Mouse (Mus musculus) midbrain, embryonic 14.5 days (tissue): ENCODE results near the gene Ak1. TPM values are rescaled to one million over a fixed set of nuclear protein-coding genes. Genes with fewer than 3 reads are reported as not detected.
A peak's percentile ranks its signal among the peaks of the same experiment; 100 is the strongest.

Experiments used
- ATAC-seq: fragments of 200-750 bp; cut with Nextera tagmentation; 2 replicates; pipeline ENCODE4 v1.8.0; 2017; ENCODE audit warnings: moderate number of reproducible peaks, moderate library complexity; ENCODE audit not compliant: low FRiP score, low TSS enrichment
- DNase-seq: peaks from one replicate; pipeline ENCODE4 v3.0.0-alpha.2; 2015
- H3K27ac ChIP-seq: fragments of 300-500 bp; sonication (generic); replicated peaks from 2 replicates; pipeline ENCODE4 v1.5.1; 2014; ENCODE audit warnings: mild to moderate bottlenecking, low read depth, low read length, moderate library complexity
- H3K27me3 ChIP-seq: fragments of 300-500 bp; sonication (generic); 2 replicates; pipeline ENCODE4 v1.6.1; 2014; ENCODE audit warnings: low read length, control low read depth, mixed read lengths; ENCODE audit not compliant: control insufficient read depth, insufficient read depth
- H3K36me3 ChIP-seq: fragments of 300-500 bp; sonication (generic); 2 replicates; pipeline ENCODE4 v1.6.1; 2014; ENCODE audit warnings: low read length, control low read depth; ENCODE audit not compliant: control insufficient read depth, insufficient read depth
- H3K4me1 ChIP-seq: fragments of 300-500 bp; sonication (generic); 2 replicates; pipeline ENCODE4 v1.6.1; 2014; ENCODE audit warnings: mild to moderate bottlenecking, antibody characterized with exemption, low read length, control low read depth; ENCODE audit not compliant: control insufficient read depth, insufficient read depth
- H3K4me2 ChIP-seq: fragments of 300-500 bp; sonication (generic); 2 replicates; pipeline ENCODE4 v1.6.1; 2014; ENCODE audit warnings: mild to moderate bottlenecking, low read length, moderate library complexity
- H3K4me3 ChIP-seq: fragments of 300-500 bp; sonication (generic); replicated peaks from 2 replicates; pipeline ENCODE4 v1.5.1; 2014; ENCODE audit warnings: low read depth, low read length
- H3K9ac ChIP-seq: fragments of 300-500 bp; sonication (generic); replicated peaks from 2 replicates; pipeline ENCODE4 v1.6.1; 2014; ENCODE audit warnings: mild to moderate bottlenecking, low read length, moderate library complexity
- H3K9me3 ChIP-seq: fragments of 300-500 bp; sonication (generic); 2 replicates; pipeline ENCODE4 v1.6.1; 2016; ENCODE audit warnings: low read length, control low read depth, mixed read lengths; ENCODE audit not compliant: control insufficient read depth
- WGBS: fragments of 180-500 bp; shearing (Covaris S2); extraction: QIAGEN DNeasy Blood & Tissue Kit; methylation state at CpG from one replicate; pipeline ENCODE4 v1.1.7; 2014; 5-methylcytosine and 5-hydroxymethylcytosine counted together
- polyA plus RNA-seq: library from polyadenylated mRNA; unstranded; fragments of >200 nt; fragmentation: Nextera tagmentation; extraction: Ambion mirVana; gene quantifications from 2 replicates; pipeline ENCODE4 v1.2.1, GENCODE M21; 2014

The Ak1 gene
- polyA plus RNA-seq = 69.2 and 76.2 TPM in 2 replicates

DNA sequence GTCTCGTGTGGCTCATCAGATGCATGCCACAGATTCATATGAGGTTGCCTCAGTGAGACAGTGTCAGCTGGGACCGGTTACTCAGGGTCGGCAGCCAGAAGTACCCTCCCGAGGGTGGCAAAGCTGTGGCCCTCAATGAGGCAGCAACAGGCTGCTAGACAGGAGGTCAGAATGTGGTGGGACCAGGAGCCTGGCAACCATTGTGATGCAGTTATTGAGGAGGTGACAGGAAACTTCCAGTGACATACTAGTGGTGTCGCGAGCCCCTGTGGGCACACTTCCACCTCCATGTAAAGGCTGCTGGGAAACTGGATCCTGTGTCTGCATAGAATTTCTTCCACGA lies at the start of gene Ak1:
Ak1 (plus strand) TSS at position 242 of the 343 bp plus-strand sequence.
- WGBS = 47% methylated on average over 7 of the region's 7 CpGs
- Histone ChIP-seq H3K4me1 (peaks cover 27% of the 10 kb centered on the region), H3K9ac (no peak within 1 kb of the TSS; the same call in 1 of the 2 replicates), H3K4me2 (no peak within 1 kb of the TSS), H3K27me3 (no peaks in the 10 kb centered on the region), H3K4me3 (no peak within 1 kb of the TSS), H3K9me3 (no peaks in the 10 kb centered on the region), H3K27ac (peak within 1 kb of the TSS; percentile 63), H3K36me3 (no peaks in the 10 kb centered on the region)
- ATAC-seq = no peak
- no peak for DNase-seq

DNA sequence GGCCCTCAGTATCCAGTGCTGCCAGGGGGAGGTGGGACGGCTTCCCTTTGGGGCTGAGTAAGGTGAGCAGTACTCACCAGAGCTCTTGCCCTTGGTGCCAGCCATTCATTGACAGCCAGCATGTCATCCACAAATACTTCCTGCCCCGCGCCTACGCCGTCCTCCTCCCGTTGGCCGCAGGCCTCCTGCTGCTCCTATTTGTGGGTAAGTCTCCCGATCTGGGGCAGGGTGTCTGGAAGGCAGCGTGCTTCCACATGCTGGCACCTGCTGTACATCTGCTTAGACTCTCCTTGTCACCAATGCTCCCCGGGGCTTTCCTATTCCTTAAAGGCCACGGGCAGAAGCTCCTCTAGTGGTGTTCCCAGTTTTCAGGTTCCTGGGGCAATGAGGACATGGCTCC lies 49.4 kb upstream of the Ak1 start:
- Histone ChIP-seq H3K27me3 (peaks cover 3% of the 10 kb centered on the region; the same call in 1 of the 2 replicates), H3K4me1 (peaks cover 12% of the 10 kb centered on the region), H3K36me3 (peaks cover 30% of the 10 kb centered on the region), H3K4me3 (no peak overlapping the region), H3K4me2 (peak overlapping the region; percentile 92; the same call in 1 of the 2 replicates), H3K27ac (no peak overlapping the region), H3K9me3 (no peaks in the 10 kb centered on the region), H3K9ac (no peak overlapping the region)
- WGBS = 94% methylated on average over 11 of the region's 11 CpGs
- no peak for ATAC-seq
- DNase-seq = no peak

DNA sequence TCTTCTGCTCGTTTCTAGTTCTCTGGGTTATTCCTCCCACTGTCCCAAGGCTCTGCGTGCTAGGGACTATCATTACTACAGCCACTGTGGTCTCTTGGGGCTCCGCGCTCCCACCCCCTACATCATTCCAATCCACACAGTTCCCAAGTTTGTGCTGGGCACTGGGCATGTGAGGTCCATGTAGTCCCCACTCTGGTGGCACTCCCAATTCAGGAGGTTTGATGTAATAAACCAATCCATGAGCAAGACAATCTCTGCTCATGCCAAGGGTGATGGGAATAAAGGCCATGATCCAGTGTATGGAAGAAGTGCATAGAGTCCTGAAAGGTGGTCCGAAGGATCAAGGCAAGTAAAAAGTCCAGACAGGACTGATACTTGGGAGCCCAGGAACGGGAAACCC lies 47.1 kb upstream of the Ak1 start, which contains the start of gene Pip5kl1:
Pip5kl1 (plus strand) TSS at position 301 of the 400 bp plus-strand sequence.
- H3K4me2 ChIP-seq = peak within 1 kb of the TSS; percentile 96
- H3K27ac ChIP-seq = no peak within 1 kb of the TSS
- H3K4me1 ChIP-seq = peaks cover 12% of the 10 kb centered on the region
- peaks cover 15% of the 10 kb centered on the region; the same call in 1 of the 2 replicates for H3K36me3 ChIP-seq
- peak within 1 kb of the TSS; percentile 48 for H3K9ac ChIP-seq
- H3K27me3 ChIP-seq = peaks cover 14% of the 10 kb centered on the region; the same call in 1 of the 2 replicates
- ATAC-seq (no peak), DNase-seq (no peak)
- WGBS = 82% methylated on average over 6 of the region's 6 CpGs
- H3K9me3 ChIP-seq = no peaks in the 10 kb centered on the region
- H3K4me3 ChIP-seq = peak within 1 kb of the TSS; percentile 45

DNA sequence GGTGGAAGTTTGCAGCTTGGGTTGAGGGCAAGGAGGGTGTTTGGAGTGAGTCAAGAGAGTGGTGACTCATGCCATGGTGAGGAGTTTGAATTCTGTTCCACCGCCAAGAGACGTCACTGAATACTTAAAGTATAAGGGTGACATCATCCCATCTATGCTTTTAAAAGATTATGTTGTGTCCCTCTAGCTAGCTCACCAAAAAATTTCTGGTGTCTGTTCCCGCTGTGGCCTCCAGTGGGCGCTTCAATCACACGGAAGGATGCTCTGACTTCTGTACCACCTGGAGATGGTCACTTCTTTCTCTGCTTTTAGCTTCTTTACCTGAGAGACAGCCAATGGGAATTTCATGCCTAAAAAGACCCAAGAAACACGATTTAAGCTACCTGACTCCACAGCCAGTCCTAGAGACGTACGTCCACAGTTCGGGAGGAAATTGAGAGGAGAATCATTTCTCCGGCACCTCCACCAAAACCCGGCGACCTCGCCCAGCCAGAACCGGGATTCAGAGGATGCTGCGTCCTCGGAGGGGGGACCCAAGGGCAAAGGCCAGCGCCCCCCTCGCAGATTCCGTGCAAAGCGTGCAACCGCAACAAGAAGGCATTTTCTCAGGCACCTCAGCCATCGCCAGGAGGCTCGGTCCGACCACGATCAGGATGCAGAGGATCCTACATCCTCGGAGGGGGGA lies 46.5 kb upstream of the Ak1 start:
- H3K9me3 ChIP-seq = no peaks in the 10 kb centered on the region
- peaks cover 15% of the 10 kb centered on the region; the same call in 1 of the 2 replicates for H3K36me3 ChIP-seq
- ATAC-seq = peak; percentile 1; the same call in 1 of the 2 replicates
- H3K27me3 ChIP-seq = peaks cover 14% of the 10 kb centered on the region; the same call in 1 of the 2 replicates
- peak overlapping the region; percentile 45 for H3K4me3 ChIP-seq
- no peak overlapping the region for H3K27ac ChIP-seq
- H3K4me1 ChIP-seq = peaks cover 12% of the 10 kb centered on the region
- H3K9ac ChIP-seq = peak overlapping the region; percentile 48
- H3K4me2 ChIP-seq = peak overlapping the region; percentile 96
- 2% methylated on average over 26 of the region's 26 CpGs for WGBS
- DNase-seq = peak; percentile 86

DNA sequence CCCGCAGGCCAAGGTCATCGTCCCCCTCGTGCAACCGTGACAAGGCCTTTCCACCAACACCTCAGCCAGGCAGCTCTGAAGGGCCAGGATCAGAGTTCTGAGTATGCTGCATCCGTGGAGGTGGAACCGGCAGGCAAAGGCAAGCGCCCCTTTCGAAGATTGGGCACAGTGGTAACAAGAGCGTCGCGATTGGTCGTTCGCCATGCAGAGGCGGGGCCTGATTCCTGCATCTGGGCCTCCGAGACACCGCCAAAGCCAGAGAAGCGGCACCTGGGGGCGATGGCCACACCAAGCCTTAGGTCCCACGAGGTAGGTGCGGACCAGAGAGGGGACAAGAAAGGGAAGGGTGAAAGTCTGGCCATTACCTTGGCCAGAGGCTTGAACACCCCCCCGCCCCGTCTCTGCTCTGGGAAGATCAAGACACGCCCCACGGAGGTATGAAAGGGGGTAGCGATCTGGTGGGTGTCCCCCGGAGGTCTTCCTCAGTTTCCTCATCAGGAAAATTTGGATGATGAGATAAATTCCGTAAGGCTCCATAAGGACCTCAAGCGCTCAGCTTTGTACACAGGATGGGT lies 45.9 kb upstream of the Ak1 start, which contains the start of gene 9430097D07Rik:
9430097D07Rik (minus strand) TSS at position 99 of the 575 bp plus-strand sequence.
- peak within 1 kb of the TSS; percentile 48 for H3K9ac ChIP-seq
- ATAC-seq (peak; percentile 64), DNase-seq (peak; percentile 89)
- peak within 1 kb of the TSS; percentile 45 for H3K4me3 ChIP-seq
- H3K4me1 ChIP-seq = peaks cover 12% of the 10 kb centered on the region
- peaks cover 15% of the 10 kb centered on the region; the same call in 1 of the 2 replicates for H3K36me3 ChIP-seq
- H3K4me2 ChIP-seq = peak within 1 kb of the TSS; percentile 96
- H3K9me3 ChIP-seq = no peaks in the 10 kb centered on the region
- H3K27ac ChIP-seq = no peak within 1 kb of the TSS
- WGBS = 5% methylated on average over 28 of the region's 28 CpGs
- peaks cover 14% of the 10 kb centered on the region; the same call in 1 of the 2 replicates for H3K27me3 ChIP-seq

DNA sequence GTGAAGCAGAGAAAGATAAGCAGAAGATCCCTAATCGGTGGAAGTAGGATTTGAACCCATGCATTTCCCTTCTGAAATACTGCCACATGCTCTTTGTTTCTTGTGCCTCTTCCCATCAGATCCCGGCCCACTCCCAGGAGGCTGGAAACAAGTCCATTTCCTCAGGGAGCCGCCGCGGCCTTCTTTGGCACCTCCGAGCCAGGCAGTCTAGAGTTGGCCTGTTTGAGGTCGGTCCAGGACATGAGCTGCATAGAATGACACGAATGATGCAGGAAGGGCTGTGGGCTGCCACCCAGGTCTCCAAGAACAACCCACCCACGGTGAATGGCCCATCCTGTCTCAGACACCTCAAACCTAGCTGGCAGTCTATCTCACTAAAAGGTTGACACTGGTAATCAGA lies 45.0 kb upstream of the Ak1 start:
- WGBS = 92% methylated on average over 9 of the region's 9 CpGs
- H3K27ac ChIP-seq = no peak overlapping the region
- peaks cover 14% of the 10 kb centered on the region; the same call in 1 of the 2 replicates for H3K27me3 ChIP-seq
- no peaks in the 10 kb centered on the region for H3K9me3 ChIP-seq
- H3K4me3 ChIP-seq = no peak overlapping the region
- ATAC-seq (no peak), DNase-seq (no peak)
- peaks cover 15% of the 10 kb centered on the region; the same call in 1 of the 2 replicates for H3K36me3 ChIP-seq
- H3K9ac ChIP-seq = no peak overlapping the region
- peaks cover 8% of the 10 kb centered on the region for H3K4me1 ChIP-seq
- peak overlapping the region; percentile 96; the same call in 1 of the 2 replicates for H3K4me2 ChIP-seq

DNA sequence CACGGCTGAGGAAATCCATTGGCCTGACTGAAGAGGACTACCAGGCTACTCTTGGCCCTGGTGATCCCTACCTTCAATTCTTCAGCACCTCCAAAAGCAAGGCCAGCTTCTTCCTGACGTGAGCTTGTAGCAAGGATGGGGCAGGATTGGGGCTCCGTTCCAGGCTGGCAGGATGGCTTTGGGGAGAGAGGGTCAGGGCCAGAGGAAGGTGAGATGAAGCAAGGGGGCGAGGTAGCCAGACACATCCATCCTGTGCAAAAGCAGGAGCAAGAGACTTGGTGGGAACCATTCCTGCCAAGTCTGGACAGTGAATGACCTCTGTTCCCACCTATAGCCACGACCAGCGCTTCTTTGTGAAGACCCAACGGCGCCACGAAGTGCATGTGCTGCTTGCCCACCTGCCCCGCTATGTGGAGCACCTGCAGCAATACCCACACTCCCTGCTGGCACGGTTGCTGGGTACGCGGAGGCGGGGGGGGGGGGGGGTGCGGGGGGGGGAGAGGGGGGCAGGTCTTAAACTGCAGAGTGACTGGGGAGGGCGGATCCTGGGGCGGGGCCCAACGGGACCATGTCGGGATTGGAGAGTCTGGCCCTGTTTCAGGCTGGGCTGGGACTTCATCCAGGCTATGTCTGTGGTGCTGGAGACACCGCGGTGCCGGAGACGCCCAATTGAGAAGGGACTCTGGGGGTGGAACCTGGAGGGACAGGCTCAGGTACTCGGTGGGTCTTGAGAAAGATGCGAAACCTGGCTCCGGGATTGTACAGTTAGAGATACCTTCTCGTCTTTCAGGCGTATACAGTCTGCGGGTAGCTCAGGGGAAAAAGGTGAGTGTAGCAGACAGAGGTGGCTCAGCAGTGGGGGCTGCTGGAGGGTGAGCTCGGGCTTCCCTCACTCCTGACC lies 43.2 kb upstream of the Ak1 start:
- no peak for ATAC-seq
- Histone ChIP-seq H3K27ac (no peak overlapping the region), H3K36me3 (peaks cover 2% of the 10 kb centered on the region; the same call in 1 of the 2 replicates), H3K9ac (no peak overlapping the region; the same call in 1 of the 2 replicates), H3K9me3 (no peaks in the 10 kb centered on the region), H3K4me1 (peaks cover 10% of the 10 kb centered on the region; the same call in 1 of the 2 replicates), H3K4me3 (no peak overlapping the region), H3K4me2 (no peak overlapping the region), H3K27me3 (peaks cover 14% of the 10 kb centered on the region; the same call in 1 of the 2 replicates)
- 43% methylated on average over 25 of the region's 30 CpGs for WGBS
- DNase-seq = no peak
